Mouse (Mus musculus) spleen, adult 2 months (tissue): ENCODE results near the gene Esr1. TPM values are rescaled to one million over a fixed set of nuclear protein-coding genes. Genes with fewer than 3 reads are reported as not detected.
"Not testable (repeated sequence)": the region's sequence is repeated elsewhere in the genome, so short reads cannot be mapped to it uniquely, and the experiment has no call there.

Experiments
- DNase-seq, 2 experiments: peaks; one replicate each; pipeline versions ENCODE4 v3.0.0 to v3.0.0-alpha.2; 2012 to 2021; ENCODE audit warnings: low spot score in 2 of 2, low read depth in 1 of 2
- H3K27ac ChIP-seq: fragments of 200-500 bp; 2 replicates; pipeline ENCODE4 v1.5.1; 2012; ENCODE audit warnings: low read length, inconsistent platforms; ENCODE audit not compliant: insufficient read depth
- H3K27me3 ChIP-seq: fragments of 200-500 bp; 2 replicates; pipeline ENCODE4 v1.6.1; 2012; ENCODE audit warnings: mild to moderate bottlenecking, moderate library complexity, low read length, inconsistent platforms; ENCODE audit not compliant: control insufficient read depth, insufficient read depth
- H3K36me3 ChIP-seq: fragments of 200-500 bp; 2 replicates; pipeline ENCODE4 v1.6.1; 2012; ENCODE audit warnings: mild to moderate bottlenecking, low read length, inconsistent platforms; ENCODE audit not compliant: control insufficient read depth, insufficient read depth
- H3K4me1 ChIP-seq: fragments of 200-500 bp; 2 replicates; pipeline ENCODE4 v1.6.1; 2011; ENCODE audit warnings: inconsistent platforms; ENCODE audit not compliant: control insufficient read depth, insufficient read depth, insufficient read length
- H3K4me3 ChIP-seq: fragments of 200-500 bp; 2 replicates; pipeline ENCODE4 v1.5.1; 2011; ENCODE audit warnings: mild to moderate bottlenecking, inconsistent platforms; ENCODE audit not compliant: insufficient read depth, insufficient read length; ENCODE audit errors: extremely low read depth
- CTCF ChIP-seq: fragments of 200-500 bp; IDR thresholded peaks from 2 replicates; pipeline ENCODE4 v1.5.1; 2011; ENCODE audit warnings: mild to moderate bottlenecking, inconsistent platforms; ENCODE audit not compliant: insufficient read depth, insufficient read length, insufficient replicate concordance; ENCODE audit errors: extremely low read depth
- POLR2A ChIP-seq: fragments of 200-500 bp; IDR thresholded peaks from 2 replicates; pipeline ENCODE4 v1.6.1; 2011; ENCODE audit warnings: low read depth, low read length, inconsistent platforms
- WGBS: fragments of 180-500 bp; shearing (Covaris S2); methylation state at CpG from one replicate; pipeline ENCODE4 v1.1.7; 2018; 5-methylcytosine and 5-hydroxymethylcytosine counted together
- polyA plus RNA-seq: library from polyadenylated mRNA; depleted of rRNA; stranded (reverse); fragments of >200 nt; gene quantifications from 2 replicates; pipeline ENCODE4 v1.2.3, GENCODE M21; 2012

Gene Esr1
- polyA plus RNA-seq, 1 experiment: 1.9 TPM

DNA sequence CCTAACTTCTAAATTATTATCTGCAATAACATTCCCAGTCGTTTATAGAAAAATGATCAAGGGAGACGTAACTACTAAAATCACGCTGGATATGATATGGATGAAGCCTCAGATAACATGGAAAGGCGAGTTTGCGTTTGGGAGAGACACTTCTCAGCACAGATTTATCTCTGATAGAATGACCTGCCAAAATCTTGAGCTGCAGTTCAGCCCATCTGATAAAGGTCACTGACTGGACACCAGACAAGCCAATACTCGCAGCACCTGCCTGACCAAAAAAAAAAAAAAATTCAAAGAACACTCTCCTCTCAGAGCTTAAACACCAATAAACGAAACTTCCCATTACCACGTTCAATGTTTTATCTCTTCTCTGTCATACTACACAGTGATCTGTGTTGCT, 20.4 kb upstream of the Esr1 start:
- Histone ChIP-seq H3K36me3 (no peaks in the 10 kb centered on the region), H3K4me1 (no peaks in the 10 kb centered on the region), H3K4me3 (no peak overlapping the region), H3K27ac (no peak overlapping the region), H3K27me3 (no peaks in the 10 kb centered on the region)
- DNase-seq: no peak
- 89% methylated on average over 8 of the region's 8 CpGs for WGBS
- TF ChIP-seq CTCF: no peak
- TF ChIP-seq POLR2A: no peak

DNA sequence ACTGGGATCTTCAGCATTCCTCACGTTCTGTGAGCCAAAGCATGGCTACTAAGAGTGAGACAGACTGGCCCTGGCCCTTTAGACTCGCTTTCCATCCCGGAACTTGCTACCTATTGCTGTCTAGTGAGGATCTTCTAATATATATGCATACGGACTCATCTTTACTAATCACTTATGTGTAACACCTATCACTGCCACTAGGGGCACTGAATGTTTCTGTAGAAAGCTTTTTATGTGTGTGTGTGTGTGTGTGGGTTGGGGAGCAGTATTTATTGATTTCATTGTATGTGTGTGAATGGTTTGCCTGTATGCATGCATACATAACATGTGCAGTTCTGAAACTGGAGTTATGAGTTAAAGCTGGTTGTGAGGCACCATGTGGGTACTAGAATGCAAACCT, 17.6 kb upstream of the Esr1 start:
- no peak for DNase-seq
- TF ChIP-seq CTCF: no peak
- TF ChIP-seq POLR2A: no peak
- Histone ChIP-seq H3K27me3 (no peaks in the 10 kb centered on the region), H3K4me1 (no peaks in the 10 kb centered on the region), H3K4me3 (no peak overlapping the region), H3K27ac (no peak overlapping the region), H3K36me3 (no peaks in the 10 kb centered on the region)
- WGBS: 75% methylated on average over 4 of the region's 4 CpGs

DNA sequence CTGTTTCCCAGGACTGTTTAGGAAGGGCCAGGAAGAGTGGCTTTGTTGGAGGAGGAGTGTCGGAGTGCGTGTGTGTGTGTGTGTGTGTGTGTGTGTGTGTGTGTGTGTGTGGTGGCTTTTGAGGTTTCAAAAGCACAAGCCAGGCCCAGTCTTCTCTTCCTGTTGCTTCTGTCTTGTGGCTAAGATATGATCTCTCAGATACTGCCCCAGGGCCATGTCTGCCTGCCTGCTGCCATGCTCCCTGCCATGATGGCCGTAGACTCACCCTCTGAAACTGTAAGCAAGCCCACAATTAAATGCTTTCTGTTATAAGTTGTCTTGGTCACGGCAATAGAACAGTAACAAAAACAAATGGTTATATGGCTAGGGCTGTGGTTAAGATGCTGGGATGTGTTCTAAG, 14.2 kb upstream of the Esr1 start:
- H3K27ac ChIP-seq: no peak overlapping the region
- H3K27me3 ChIP-seq: no peaks in the 10 kb centered on the region
- no peak overlapping the region for H3K4me3 ChIP-seq
- no peaks in the 10 kb centered on the region for H3K4me1 ChIP-seq
- WGBS: 63% methylated on average over 4 of the region's 4 CpGs
- DNase-seq: no peak
- TF ChIP-seq CTCF: no peak
- TF ChIP-seq POLR2A: no peak
- H3K36me3 ChIP-seq: no peaks in the 10 kb centered on the region

DNA sequence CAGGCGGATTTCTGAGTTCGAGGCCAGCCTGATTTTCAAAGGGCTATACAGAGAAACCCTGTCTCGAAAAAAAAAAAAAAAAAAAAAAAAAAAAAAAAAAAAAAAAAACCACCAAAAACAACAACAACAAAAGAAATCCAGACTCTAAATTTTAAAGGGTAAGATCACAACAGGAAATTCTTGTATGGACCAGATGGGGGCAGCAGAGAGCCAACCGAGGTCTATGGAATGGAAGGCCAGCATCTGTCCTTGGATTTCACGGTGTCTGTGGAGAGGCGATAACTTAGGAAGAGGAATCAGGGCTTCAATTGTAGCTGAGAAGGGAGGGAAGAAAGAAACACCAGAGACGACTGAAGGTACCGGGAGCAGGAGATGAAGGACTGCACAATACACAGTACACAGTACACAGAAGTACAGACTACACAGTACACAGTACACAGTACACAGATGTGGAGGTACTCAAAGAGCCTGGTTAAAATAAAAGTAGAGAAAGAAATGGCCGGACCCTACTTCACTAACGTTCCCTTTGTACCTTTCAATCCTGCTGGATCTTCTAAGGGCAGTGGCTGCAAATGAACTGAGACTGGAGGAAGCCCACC, 13.1 kb upstream of the Esr1 start:
- WGBS: 66% methylated on average over 10 of the region's 10 CpGs
- no peaks in the 10 kb centered on the region for H3K27me3 ChIP-seq
- no peaks in the 10 kb centered on the region for H3K36me3 ChIP-seq
- peak in 1 of 2 experiments; percentile 29 for DNase-seq
- TF ChIP-seq CTCF: peak; percentile 35; the same call in 1 of the 2 replicates
- TF ChIP-seq POLR2A: no peak
- no peak overlapping the region for H3K4me3 ChIP-seq
- H3K27ac ChIP-seq: no peak overlapping the region
- H3K4me1 ChIP-seq: no peaks in the 10 kb centered on the region

DNA sequence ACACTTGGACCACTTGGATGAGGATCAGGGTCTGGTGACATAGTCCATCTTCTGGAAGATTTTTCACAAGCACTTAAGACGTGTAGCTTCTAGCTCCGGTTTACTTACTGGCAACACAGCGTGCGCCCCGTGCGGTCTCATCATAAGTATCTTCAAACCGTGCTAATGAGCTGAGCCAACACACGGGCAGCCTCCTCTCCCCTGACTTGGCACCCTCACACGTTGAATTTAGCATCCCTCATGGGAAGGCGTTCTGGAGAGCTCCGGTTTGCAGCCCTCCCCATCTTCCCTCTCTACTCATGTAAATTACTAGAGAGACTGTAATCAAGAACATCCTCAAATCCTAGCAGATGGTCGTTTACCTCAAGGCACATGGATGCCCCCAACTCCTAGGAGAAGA, 12.5 kb upstream of the Esr1 start:
- no peak overlapping the region for H3K27ac ChIP-seq
- 90% methylated on average over 12 of the region's 12 CpGs for WGBS
- no peaks in the 10 kb centered on the region for H3K36me3 ChIP-seq
- H3K4me1 ChIP-seq: no peaks in the 10 kb centered on the region
- H3K4me3 ChIP-seq: no peak overlapping the region
- H3K27me3 ChIP-seq: no peaks in the 10 kb centered on the region
- no peak for DNase-seq
- TF ChIP-seq CTCF: no peak
- no peak for TF ChIP-seq POLR2A

DNA sequence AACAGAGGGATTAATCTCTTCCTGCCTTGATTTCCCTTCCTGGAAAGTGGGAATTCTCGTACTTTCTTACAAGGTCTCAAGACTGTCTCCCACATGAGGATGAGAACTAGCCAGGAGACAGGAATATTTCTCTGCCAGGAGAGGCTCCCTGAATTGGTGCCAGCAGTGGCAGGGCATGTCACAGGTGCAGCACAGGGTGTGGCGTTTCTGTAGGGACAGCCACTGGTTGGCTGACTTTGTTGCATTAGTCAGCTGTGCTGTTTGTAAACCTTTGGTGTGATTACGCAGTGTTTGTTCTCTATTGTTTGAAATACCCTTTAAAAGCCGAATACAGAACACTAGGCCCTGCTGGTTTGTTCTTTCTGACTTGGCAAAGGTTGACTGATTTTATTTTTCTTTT, 11.8 kb upstream of the Esr1 start:
- Histone ChIP-seq H3K36me3 (no peaks in the 10 kb centered on the region), H3K4me1 (no peaks in the 10 kb centered on the region), H3K27ac (no peak overlapping the region), H3K4me3 (no peak overlapping the region), H3K27me3 (no peaks in the 10 kb centered on the region)
- no peak for DNase-seq
- TF ChIP-seq CTCF (no peak), POLR2A (no peak)
- WGBS: 87% methylated on average over 4 of the region's 4 CpGs

DNA sequence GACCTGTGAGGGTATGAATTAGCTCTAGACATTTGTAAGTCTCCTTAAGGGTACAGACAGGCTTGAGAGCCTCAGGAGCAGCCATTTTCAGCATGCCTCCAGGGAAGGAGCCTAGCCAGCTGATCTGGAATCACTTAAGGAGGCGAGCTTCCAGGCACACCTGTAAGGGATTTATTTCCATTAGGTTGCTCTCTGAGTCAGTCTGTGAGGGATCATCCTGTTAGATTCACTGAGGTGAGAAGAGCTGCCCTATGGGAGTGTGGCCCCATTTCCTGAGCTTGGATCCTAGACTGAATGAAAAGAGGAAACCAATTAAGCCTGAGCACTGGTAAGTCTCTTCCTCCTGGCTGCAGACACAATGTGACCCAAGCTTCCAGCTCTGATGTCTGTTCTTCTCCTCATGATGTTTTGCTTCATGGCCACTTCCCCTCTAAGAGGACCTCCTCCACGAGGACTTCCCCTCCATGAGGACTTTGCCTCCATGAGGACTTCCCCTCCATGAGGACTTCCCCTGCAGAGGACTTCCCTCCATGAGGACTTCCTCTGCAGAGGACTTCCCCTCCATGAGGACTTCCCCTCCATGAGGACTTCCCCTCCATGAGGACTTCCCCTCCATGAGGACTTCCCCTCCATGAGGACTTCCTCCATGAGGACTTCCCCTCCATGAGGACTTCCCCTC, 10.5 kb upstream of the Esr1 start:
- WGBS: 59% methylated on average over 2 of the region's 2 CpGs
- Histone ChIP-seq H3K27ac (0 out of 2 replicates have a peak overlapping the region, but pooled peaks have one; percentile 42), H3K4me3 (no peak overlapping the region), H3K4me1 (no peaks in the 10 kb centered on the region), H3K27me3 (no peaks in the 10 kb centered on the region), H3K36me3 (no peaks in the 10 kb centered on the region)
- TF ChIP-seq CTCF (no peak), POLR2A (no peak)
- DNase-seq: no peak

DNA sequence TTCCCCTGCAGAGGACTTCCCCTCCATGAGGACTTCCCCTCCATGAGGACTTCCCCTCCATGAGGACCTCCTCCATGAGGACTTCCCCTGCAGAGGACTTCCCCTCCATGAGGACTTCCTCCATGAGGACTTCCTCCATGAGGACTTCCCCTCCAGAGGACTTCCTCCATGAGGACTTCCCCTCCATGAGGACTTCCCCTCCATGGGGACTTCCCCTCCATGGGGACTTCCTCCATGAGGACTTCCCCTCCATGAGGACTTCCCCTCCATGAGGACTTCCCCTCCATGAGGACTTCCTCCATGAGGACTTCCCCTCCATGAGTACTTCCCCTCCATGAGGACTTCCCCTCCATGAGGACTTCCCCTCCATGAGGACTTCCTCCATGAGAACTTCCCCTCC, 9.8 kb upstream of the Esr1 start:
- not testable (repeated sequence) for H3K4me1 ChIP-seq, H3K4me3 ChIP-seq, H3K27me3 ChIP-seq, H3K36me3 ChIP-seq, H3K27ac ChIP-seq
- DNase-seq: peak in 1 of 2 experiments; percentile 53
